Mouse (Mus musculus) lung, postnatal 0 days (tissue): Measurements from ENCODE around the gene Rfesd. TPM values are rescaled to one million over a fixed set of nuclear protein-coding genes. Genes with fewer than 3 reads are reported as not detected.

Source experiments
- ATAC-seq: fragments of 200-750 bp; cut with Nextera tagmentation; 2 replicates; pipeline ENCODE4 v1.8.0; 2017; ENCODE audit warnings: moderate library complexity
- DNase-seq: peaks from one replicate; pipeline ENCODE4 v3.0.0-alpha.2; 2016; ENCODE audit warnings: low spot score
- H3K27ac ChIP-seq: fragments of 300-500 bp; sonication (generic); 2 replicates; pipeline ENCODE4 v1.5.1; 2014; ENCODE audit warnings: antibody characterized with exemption, mild to moderate bottlenecking, low read length, mixed read lengths
- H3K27me3 ChIP-seq: fragments of 300-500 bp; sonication (generic); replicated peaks from 2 replicates; pipeline ENCODE4 v1.6.1; 2014; ENCODE audit warnings: low read length, mixed read lengths; ENCODE audit not compliant: insufficient read depth
- H3K36me3 ChIP-seq: fragments of 300-500 bp; sonication (generic); 2 replicates; pipeline ENCODE4 v1.6.1; 2014; ENCODE audit warnings: low read length, mixed read lengths; ENCODE audit not compliant: insufficient read depth
- H3K4me1 ChIP-seq: fragments of 300-500 bp; sonication (generic); 2 replicates; pipeline ENCODE4 v1.6.1; 2014; ENCODE audit warnings: antibody characterized with exemption, low read depth, low read length, mixed read lengths; ENCODE audit not compliant: insufficient read depth
- H3K4me2 ChIP-seq: fragments of 300-500 bp; sonication (generic); replicated peaks from 2 replicates; pipeline ENCODE4 v1.6.1; 2014; ENCODE audit warnings: low read depth, mild to moderate bottlenecking, low read length, moderate library complexity, mixed read lengths
- H3K4me3 ChIP-seq: fragments of 300-500 bp; sonication (generic); 2 replicates; pipeline ENCODE4 v1.5.1; 2014; ENCODE audit warnings: low read depth, low read length
- H3K9ac ChIP-seq: fragments of 300-500 bp; sonication (generic); replicated peaks from 2 replicates; pipeline ENCODE4 v1.6.1; 2014; ENCODE audit warnings: low read depth, mild to moderate bottlenecking
- H3K9me3 ChIP-seq: fragments of 300-500 bp; sonication (generic); 2 replicates; pipeline ENCODE4 v1.6.1; 2016; ENCODE audit warnings: low read length, mixed read lengths
- CTCF ChIP-seq: IDR thresholded peaks from 2 replicates; pipeline ENCODE4 v1.5.1; 2016; ENCODE audit warnings: antibody characterized with exemption, mild to moderate bottlenecking
- EP300 ChIP-seq: IDR thresholded peaks from 2 replicates; pipeline ENCODE4 v1.6.1; 2016; ENCODE audit warnings: antibody characterized with exemption, mild to moderate bottlenecking, control low read depth
- WGBS: fragments of 180-500 bp; shearing (Covaris S2); extraction: QIAGEN DNeasy Blood & Tissue Kit; methylation state at CpG from one replicate; pipeline ENCODE4 v1.1.7; 2014; 5-methylcytosine and 5-hydroxymethylcytosine counted together
- polyA plus RNA-seq: library from polyadenylated mRNA; unstranded; fragments of >200 nt; fragmentation: Nextera tagmentation; extraction: Ambion mirVana; gene quantifications from 2 replicates; pipeline ENCODE4 v1.2.1, GENCODE M21; 2015

Gene Rfesd
- polyA plus RNA-seq, 1 experiment from 2014 or later, result 21.5 TPM

- peak; percentile 49 for DNase-seq
- no peak overlapping the region for H3K27ac ChIP-seq
Measured at GRCm38 (mm10) chr13:75992169-75993028, 26.1 kb downstream of the Rfesd start.

GRCm38 (mm10) chr13:75988096-75988495 is 30.4 kb downstream of the Rfesd start:
- H3K36me3 ChIP-seq, result no peaks in the 10 kb centered on the region
- H3K4me1 ChIP-seq, result no peaks in the 10 kb centered on the region
- H3K4me3 ChIP-seq, result no peak overlapping the region
- ATAC-seq, result no peak
- DNase-seq, result no peak
- TF ChIP-seq EP300 (no peak), CTCF (no peak)
- H3K9ac ChIP-seq, result no peak overlapping the region
- 82% methylated on average over 1 of the region's 1 CpGs for WGBS
- no peak overlapping the region for H3K27ac ChIP-seq
- no peaks in the 10 kb centered on the region for H3K27me3 ChIP-seq
- no peaks in the 10 kb centered on the region for H3K9me3 ChIP-seq
- H3K4me2 ChIP-seq, result no peak overlapping the region

More at GRCm38 (mm10) chr13:75992169-75993028, 26.1 kb downstream of the Rfesd start:
- H3K9me3 ChIP-seq, result no peaks in the 10 kb centered on the region
- no peak overlapping the region for H3K9ac ChIP-seq
- TF ChIP-seq CTCF (no peak), EP300 (no peak)
- no peak overlapping the region for H3K4me2 ChIP-seq
- no peaks in the 10 kb centered on the region for H3K36me3 ChIP-seq
- no peaks in the 10 kb centered on the region for H3K27me3 ChIP-seq
- WGBS, result 36% methylated on average over 9 of the region's 9 CpGs
- H3K4me1 ChIP-seq, result no peaks in the 10 kb centered on the region
- ATAC-seq, result peak; percentile 23; the same call in 1 of the 2 replicates
- no peak overlapping the region for H3K4me3 ChIP-seq

- H3K36me3 ChIP-seq, result no peaks in the 10 kb centered on the region
- no peak overlapping the region for H3K9ac ChIP-seq
- TF ChIP-seq EP300 (no peak), CTCF (peak; percentile 52)
- H3K27ac ChIP-seq, result no peak overlapping the region
- H3K4me3 ChIP-seq, result no peak overlapping the region
- H3K9me3 ChIP-seq, result no peaks in the 10 kb centered on the region
- no peak for DNase-seq
- H3K27me3 ChIP-seq, result no peaks in the 10 kb centered on the region
- H3K4me2 ChIP-seq, result no peak overlapping the region
- H3K4me1 ChIP-seq, result no peaks in the 10 kb centered on the region
- ATAC-seq, result no peak
Measured at GRCm38 (mm10) chr13:75981901-75982300, 36.6 kb downstream of the Rfesd start.

- H3K4me1 ChIP-seq, result no peaks in the 10 kb centered on the region
- H3K4me2 ChIP-seq, result no peak overlapping the region
- no peak overlapping the region for H3K27ac ChIP-seq
- ATAC-seq (no peak), DNase-seq (no peak)
- no peak for TF ChIP-seq CTCF
- TF ChIP-seq EP300, result no peak
- H3K27me3 ChIP-seq, result no peaks in the 10 kb centered on the region
- H3K36me3 ChIP-seq, result no peaks in the 10 kb centered on the region
- H3K4me3 ChIP-seq, result no peak overlapping the region
- 56% methylated on average over 2 of the region's 2 CpGs for WGBS
- H3K9ac ChIP-seq, result no peak overlapping the region
- H3K9me3 ChIP-seq, result no peaks in the 10 kb centered on the region
Measured at GRCm38 (mm10) chr13:75976649-75977048, 41.9 kb downstream of the Rfesd start.

- no peaks in the 10 kb centered on the region for H3K9me3 ChIP-seq
- no peak overlapping the region for H3K27ac ChIP-seq
- ATAC-seq, result no peak
- no peak overlapping the region for H3K4me2 ChIP-seq
- no peaks in the 10 kb centered on the region for H3K4me1 ChIP-seq
- H3K4me3 ChIP-seq, result no peak overlapping the region
- H3K27me3 ChIP-seq, result no peaks in the 10 kb centered on the region
- WGBS, result 66% methylated on average over 2 of the region's 2 CpGs
- TF ChIP-seq CTCF, result no peak
- TF ChIP-seq EP300, result no peak
- no peak for DNase-seq
- no peaks in the 10 kb centered on the region for H3K36me3 ChIP-seq
- no peak overlapping the region for H3K9ac ChIP-seq
Measured at GRCm38 (mm10) chr13:75976218-75976617, 42.3 kb downstream of the Rfesd start.

- Histone ChIP-seq H3K9me3 (no peaks in the 10 kb centered on the region), H3K27ac (no peak overlapping the region), H3K4me1 (no peaks in the 10 kb centered on the region), H3K4me2 (no peak overlapping the region), H3K27me3 (no peaks in the 10 kb centered on the region), H3K4me3 (no peak overlapping the region), H3K36me3 (no peaks in the 10 kb centered on the region), H3K9ac (no peak overlapping the region)
- no peak for DNase-seq
- TF ChIP-seq EP300 (no peak), CTCF (no peak)
- no peak for ATAC-seq
- WGBS, result 52% methylated on average over 1 of the region's 1 CpGs
Measured at GRCm38 (mm10) chr13:75975629-75976028, 42.9 kb downstream of the Rfesd start.
